Mouse (Mus musculus): ENCODE results near the gene Eml6. TPM values are rescaled to one million over a fixed set of nuclear protein-coding genes. Genes with fewer than 3 reads are reported as not detected.
A peak's percentile ranks its signal among the peaks of the same experiment; 100 is the strongest.
"Not testable (repeated sequence)": the region's sequence is repeated elsewhere in the genome, so short reads cannot be mapped to it uniquely, and the experiment has no call there.

Eml6 gene
- polyA plus RNA-seq, 1 experiment from 2014 or later: 2.0 TPM

DNA sequence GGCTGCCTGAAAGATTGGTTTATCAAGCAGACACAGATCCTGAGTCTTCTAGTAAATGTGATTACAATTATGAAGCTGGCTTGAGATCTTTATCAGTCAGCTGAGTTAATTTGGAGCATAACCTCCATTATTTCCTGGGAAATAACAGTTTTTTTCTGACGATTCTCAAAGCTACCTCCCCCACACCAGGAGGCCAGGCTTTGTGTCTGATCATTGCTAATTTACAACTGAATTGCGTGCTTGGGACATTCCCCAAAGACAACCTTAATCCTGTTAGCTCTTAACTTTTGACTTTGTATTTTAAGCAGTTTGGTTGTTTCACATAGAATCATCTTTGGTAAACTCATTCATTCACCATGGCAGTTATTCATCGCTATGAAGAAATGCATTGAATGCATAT, 148.6 kb downstream of the Eml6 start:
- 74% methylated on average over 3 of the region's 3 CpGs for WGBS
- Histone ChIP-seq H3K27me3 (ENCODE audit: control insufficient read depth, insufficient read depth, low read length) (no peaks in the 10 kb centered on the region), H3K4me2 (replicated peaks; ENCODE audit: low read depth, low read length) (no peak overlapping the region), H3K27ac (ENCODE audit: low read length) (no peak overlapping the region), H3K4me1 (ENCODE audit: control insufficient read depth, insufficient read depth, low read length) (no peaks in the 10 kb centered on the region), H3K9me3 (ENCODE audit: control insufficient read depth, low read depth, low read length) (no peaks in the 10 kb centered on the region), H3K9ac (replicated peaks; ENCODE audit: low read depth, low read length) (no peak overlapping the region), H3K4me3 (ENCODE audit: low read depth, low read length) (no peak overlapping the region), H3K36me3 (ENCODE audit: control insufficient read depth, insufficient read depth, low read length) (no peaks in the 10 kb centered on the region)
- ATAC-seq (ENCODE audit: insufficient number of reproducible peaks, insufficient read depth, low FRiP score, low read depth): no peak

DNA sequence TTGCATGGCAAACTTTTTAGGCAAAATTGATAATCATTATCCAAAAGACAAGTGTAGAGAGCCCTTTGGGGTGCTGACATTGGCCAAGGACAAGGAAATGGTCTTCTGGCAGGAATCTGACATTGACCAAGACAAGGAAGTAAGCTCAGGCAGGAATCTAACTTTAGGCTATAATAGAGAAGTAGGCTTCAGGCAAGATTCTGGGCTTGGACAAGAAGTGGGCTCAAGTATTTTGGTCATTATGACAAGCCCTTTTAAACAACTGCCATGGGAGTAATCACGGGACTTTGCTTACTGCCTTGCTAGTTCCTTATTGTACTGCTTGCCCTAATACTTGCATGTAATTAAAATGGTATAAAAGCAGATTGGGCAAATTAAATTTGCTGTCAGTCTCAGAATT, 151.1 kb downstream of the Eml6 start:
- H3K4me2 ChIP-seq (replicated peaks; ENCODE audit: low read depth, low read length); H3K9ac ChIP-seq (replicated peaks; ENCODE audit: low read depth, low read length); ATAC-seq (ENCODE audit: insufficient number of reproducible peaks, insufficient read depth, low FRiP score, low read depth); H3K4me3 ChIP-seq (ENCODE audit: low read depth, low read length); H3K36me3 ChIP-seq (ENCODE audit: control insufficient read depth, insufficient read depth, low read length); H3K9me3 ChIP-seq (ENCODE audit: control insufficient read depth, low read depth, low read length); H3K4me1 ChIP-seq (ENCODE audit: control insufficient read depth, insufficient read depth, low read length); H3K27me3 ChIP-seq (ENCODE audit: control insufficient read depth, insufficient read depth, low read length); H3K27ac ChIP-seq (ENCODE audit: low read length): not testable (repeated sequence)
- 88% methylated on average over 1 of the region's 1 CpGs for WGBS

DNA sequence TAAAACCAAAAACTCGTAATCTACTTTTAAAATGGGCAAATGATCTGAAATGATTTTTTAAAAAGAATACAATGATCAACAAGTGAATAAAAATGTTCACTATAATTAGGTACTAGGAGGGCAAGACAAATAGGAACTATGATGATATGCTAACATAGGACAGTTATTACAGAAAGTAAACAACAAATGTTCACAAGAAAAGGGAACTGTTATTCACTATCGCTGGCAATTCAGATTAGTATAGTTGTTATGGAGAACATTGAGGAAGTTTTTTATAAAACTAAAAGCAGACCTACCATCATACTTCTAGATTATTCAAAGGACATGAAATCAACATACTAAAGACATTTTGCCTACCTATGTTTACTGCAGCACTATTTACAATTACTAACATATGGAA, 155.7 kb downstream of the Eml6 start:
- 88% methylated on average over 2 of the region's 2 CpGs for WGBS
- ATAC-seq (ENCODE audit: insufficient number of reproducible peaks, insufficient read depth, low FRiP score, low read depth): no peak
- Histone ChIP-seq H3K27me3 (ENCODE audit: control insufficient read depth, insufficient read depth, low read length) (no peaks in the 10 kb centered on the region), H3K4me3 (ENCODE audit: low read depth, low read length) (no peak overlapping the region), H3K9ac (replicated peaks; ENCODE audit: low read depth, low read length) (no peak overlapping the region), H3K9me3 (ENCODE audit: control insufficient read depth, low read depth, low read length) (no peaks in the 10 kb centered on the region), H3K27ac (ENCODE audit: low read length) (no peak overlapping the region), H3K36me3 (ENCODE audit: control insufficient read depth, insufficient read depth, low read length) (no peaks in the 10 kb centered on the region), H3K4me2 (replicated peaks; ENCODE audit: low read depth, low read length) (no peak overlapping the region), H3K4me1 (ENCODE audit: control insufficient read depth, insufficient read depth, low read length) (no peaks in the 10 kb centered on the region)

DNA sequence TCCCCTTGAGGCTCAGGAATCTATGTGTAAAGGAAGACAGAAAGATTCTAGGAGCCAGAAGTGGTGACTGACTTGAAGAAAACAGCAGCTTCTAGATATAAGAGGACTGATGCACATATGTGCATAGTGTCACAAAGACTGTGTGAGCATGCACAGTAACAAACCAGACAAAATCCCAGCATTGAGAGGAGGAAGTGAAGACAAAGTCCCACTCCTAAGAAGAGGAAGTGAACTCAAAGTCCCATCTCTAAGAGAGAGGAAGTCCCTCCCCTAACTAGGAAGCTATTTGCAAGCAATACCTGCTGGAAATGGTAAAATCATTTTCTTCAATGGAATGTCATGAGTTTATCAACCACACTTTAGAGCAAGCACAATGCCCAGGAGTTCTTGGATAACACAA, 161.6 kb downstream of the Eml6 start:
- Histone ChIP-seq H3K9me3 (ENCODE audit: control insufficient read depth, low read depth, low read length) (no peaks in the 10 kb centered on the region), H3K36me3 (ENCODE audit: control insufficient read depth, insufficient read depth, low read length) (no peaks in the 10 kb centered on the region), H3K4me1 (ENCODE audit: control insufficient read depth, insufficient read depth, low read length) (no peaks in the 10 kb centered on the region), H3K9ac (replicated peaks; ENCODE audit: low read depth, low read length) (no peak overlapping the region), H3K27me3 (ENCODE audit: control insufficient read depth, insufficient read depth, low read length) (no peaks in the 10 kb centered on the region), H3K4me3 (ENCODE audit: low read depth, low read length) (no peak overlapping the region), H3K4me2 (replicated peaks; ENCODE audit: low read depth, low read length) (no peak overlapping the region), H3K27ac (ENCODE audit: low read length) (no peak overlapping the region)
- no peak for ATAC-seq (ENCODE audit: insufficient number of reproducible peaks, insufficient read depth, low FRiP score, low read depth)

DNA sequence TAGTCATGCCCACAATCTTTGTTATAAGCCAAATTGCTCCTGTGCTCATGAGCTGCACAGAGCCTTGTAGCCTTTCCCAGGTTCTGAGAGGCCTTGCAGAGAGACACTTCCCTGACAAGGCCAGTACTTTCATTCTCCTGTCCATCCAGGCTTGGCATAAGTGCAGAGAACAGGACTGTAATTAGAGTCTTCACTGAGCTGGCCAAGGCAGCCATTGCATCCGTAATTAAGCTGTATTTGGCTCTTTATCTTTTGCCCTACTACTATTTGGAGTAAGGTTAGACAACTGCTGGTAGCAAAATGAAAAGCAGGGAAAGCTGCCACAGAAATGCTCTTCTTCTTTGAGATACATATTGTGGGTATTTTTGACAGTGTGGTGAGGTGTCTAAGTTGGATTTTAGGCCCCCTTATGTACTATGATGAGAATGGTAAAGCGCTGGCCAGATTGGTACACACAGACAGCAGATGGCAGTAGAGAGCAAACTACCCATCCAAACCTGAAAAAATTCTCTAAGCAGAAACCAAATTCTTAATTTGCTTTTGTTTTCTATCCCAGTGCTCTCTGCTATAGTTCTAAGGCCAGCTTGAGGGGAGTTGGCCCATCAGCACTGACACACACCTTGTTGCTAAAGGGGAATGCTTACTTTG, 164.0 kb downstream of the Eml6 start:
- Histone ChIP-seq H3K27me3 (ENCODE audit: control insufficient read depth, insufficient read depth, low read length) (no peaks in the 10 kb centered on the region), H3K4me1 (ENCODE audit: control insufficient read depth, insufficient read depth, low read length) (no peaks in the 10 kb centered on the region), H3K27ac (ENCODE audit: low read length) (no peak overlapping the region), H3K4me3 (ENCODE audit: low read depth, low read length) (no peak overlapping the region), H3K4me2 (replicated peaks; ENCODE audit: low read depth, low read length) (no peak overlapping the region), H3K9me3 (ENCODE audit: control insufficient read depth, low read depth, low read length) (no peaks in the 10 kb centered on the region), H3K9ac (replicated peaks; ENCODE audit: low read depth, low read length) (no peak overlapping the region), H3K36me3 (ENCODE audit: control insufficient read depth, insufficient read depth, low read length) (no peaks in the 10 kb centered on the region)
- 48% methylated on average over 2 of the region's 2 CpGs for WGBS
- ATAC-seq (ENCODE audit: insufficient number of reproducible peaks, insufficient read depth, low FRiP score, low read depth): no peak

DNA sequence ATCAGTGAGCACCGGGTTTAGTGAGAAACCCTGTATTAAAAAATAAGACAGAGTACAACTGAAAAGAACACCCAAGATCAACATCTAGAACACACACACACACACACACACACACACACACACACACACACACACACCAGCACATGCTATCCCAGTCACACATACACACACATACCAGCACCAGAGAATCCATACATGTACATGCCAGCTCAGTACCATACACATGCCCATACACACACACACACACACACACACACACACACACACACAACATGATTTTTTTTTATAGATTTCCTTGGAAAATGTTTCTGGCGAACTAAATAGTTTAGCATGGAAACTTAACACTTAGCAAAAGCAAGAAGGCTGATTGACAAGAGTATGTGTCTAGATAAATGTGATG, 164.8 kb downstream of the Eml6 start:
- WGBS: 85% methylated on average over 2 of the region's 2 CpGs
- Histone ChIP-seq H3K9me3 (ENCODE audit: control insufficient read depth, low read depth, low read length) (no peaks in the 10 kb centered on the region), H3K4me1 (ENCODE audit: control insufficient read depth, insufficient read depth, low read length) (no peaks in the 10 kb centered on the region), H3K4me2 (replicated peaks; ENCODE audit: low read depth, low read length) (no peak overlapping the region), H3K4me3 (ENCODE audit: low read depth, low read length) (no peak overlapping the region), H3K27ac (ENCODE audit: low read length) (no peak overlapping the region), H3K27me3 (ENCODE audit: control insufficient read depth, insufficient read depth, low read length) (no peaks in the 10 kb centered on the region), H3K36me3 (ENCODE audit: control insufficient read depth, insufficient read depth, low read length) (no peaks in the 10 kb centered on the region), H3K9ac (replicated peaks; ENCODE audit: low read depth, low read length) (no peak overlapping the region)
- no peak for ATAC-seq (ENCODE audit: insufficient number of reproducible peaks, insufficient read depth, low FRiP score, low read depth)

DNA sequence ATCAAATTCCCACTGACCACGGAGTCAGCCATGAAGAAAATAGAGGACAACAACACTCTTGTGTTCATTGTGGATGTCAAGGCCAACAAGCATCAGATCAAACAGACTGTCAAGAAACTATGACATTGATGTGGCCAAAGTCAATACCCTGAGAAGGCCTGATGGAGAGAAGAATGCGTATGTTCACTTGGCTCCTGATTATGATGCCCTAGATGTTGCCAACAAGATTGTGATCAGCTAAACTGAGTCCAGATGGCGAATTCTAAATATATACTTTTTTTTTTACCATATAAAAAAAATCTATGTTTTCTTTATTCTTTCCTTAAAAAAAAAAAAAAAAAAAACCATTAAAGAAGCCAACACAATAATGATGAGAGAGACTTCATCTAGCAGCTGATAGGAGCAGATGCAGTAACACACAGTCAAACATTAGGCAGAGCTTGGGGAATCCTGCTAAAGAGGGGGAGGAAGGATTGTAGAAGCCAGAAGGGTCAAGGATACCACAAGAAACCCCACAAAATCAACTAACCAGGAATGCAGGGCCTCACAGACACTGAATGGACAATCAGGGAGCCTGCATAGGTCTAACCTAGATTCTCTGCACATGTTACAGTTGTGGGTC, 185.1 kb downstream of the Eml6 start:
- Histone ChIP-seq H3K4me2 (replicated peaks; ENCODE audit: low read depth, low read length) (no peak overlapping the region), H3K4me3 (ENCODE audit: low read depth, low read length) (no peak overlapping the region), H3K27ac (ENCODE audit: low read length) (no peak overlapping the region), H3K9ac (replicated peaks; ENCODE audit: low read depth, low read length) (no peak overlapping the region), H3K27me3 (ENCODE audit: control insufficient read depth, insufficient read depth, low read length) (no peaks in the 10 kb centered on the region), H3K9me3 (ENCODE audit: control insufficient read depth, low read depth, low read length) (no peaks in the 10 kb centered on the region), H3K4me1 (ENCODE audit: control insufficient read depth, insufficient read depth, low read length) (no peaks in the 10 kb centered on the region), H3K36me3 (ENCODE audit: control insufficient read depth, insufficient read depth, low read length) (no peaks in the 10 kb centered on the region)
- ATAC-seq (ENCODE audit: insufficient number of reproducible peaks, insufficient read depth, low FRiP score, low read depth): no peak
- 88% methylated on average over 3 of the region's 3 CpGs for WGBS

DNA sequence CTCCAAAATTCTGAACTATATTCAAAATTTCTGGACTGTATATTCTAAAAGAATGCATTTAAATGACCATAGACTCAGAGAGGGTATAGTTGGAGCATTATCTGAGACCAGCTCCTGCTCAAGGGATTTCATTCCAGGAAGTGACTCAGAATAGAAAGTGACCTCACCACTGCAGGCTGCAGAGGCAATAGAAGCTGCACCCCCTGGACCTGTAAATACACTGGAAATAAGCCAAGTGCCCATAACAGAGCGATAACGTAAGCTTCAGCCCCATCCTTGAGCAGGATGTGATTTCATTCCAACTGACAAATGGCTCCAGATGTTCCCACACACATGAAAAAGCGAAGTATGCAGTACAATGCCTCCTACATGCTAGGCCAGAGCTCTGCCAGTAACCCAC, 186.1 kb downstream of the Eml6 start:
- Histone ChIP-seq H3K27ac (ENCODE audit: low read length) (no peak overlapping the region; the same call in 1 of the 2 replicates), H3K4me2 (replicated peaks; ENCODE audit: low read depth, low read length) (no peak overlapping the region), H3K9me3 (ENCODE audit: control insufficient read depth, low read depth, low read length) (no peaks in the 10 kb centered on the region), H3K4me3 (ENCODE audit: low read depth, low read length) (no peak overlapping the region), H3K4me1 (ENCODE audit: control insufficient read depth, insufficient read depth, low read length) (no peaks in the 10 kb centered on the region), H3K27me3 (ENCODE audit: control insufficient read depth, insufficient read depth, low read length) (no peaks in the 10 kb centered on the region), H3K9ac (replicated peaks; ENCODE audit: low read depth, low read length) (no peak overlapping the region), H3K36me3 (ENCODE audit: control insufficient read depth, insufficient read depth, low read length) (no peaks in the 10 kb centered on the region)
- 31% methylated on average over 3 of the region's 3 CpGs for WGBS
- ATAC-seq (ENCODE audit: insufficient number of reproducible peaks, insufficient read depth, low FRiP score, low read depth): peak; percentile 63; the same call in 1 of the 2 replicates

DNA sequence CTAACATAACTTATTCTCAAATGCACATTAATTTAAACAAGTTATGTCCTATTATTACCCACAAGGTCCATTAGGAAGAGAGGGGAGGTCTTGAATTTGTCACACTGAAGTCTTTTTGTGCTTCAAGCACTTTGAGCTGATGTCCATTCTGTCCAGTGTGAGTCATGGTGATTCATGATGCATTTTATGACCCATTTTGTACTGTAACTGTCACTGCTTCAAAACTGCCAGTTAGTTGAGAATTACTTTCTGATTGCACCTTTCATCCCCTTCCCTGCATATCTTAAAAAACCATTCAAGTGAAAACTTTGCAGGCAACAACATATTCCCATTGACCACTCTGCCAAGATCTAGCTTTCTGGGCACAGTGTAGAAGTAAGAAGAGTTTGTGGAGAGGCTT, 188.8 kb downstream of the Eml6 start:
- no peaks in the 10 kb centered on the region for H3K9me3 ChIP-seq (ENCODE audit: control insufficient read depth, low read depth, low read length)
- H3K4me1 ChIP-seq (ENCODE audit: control insufficient read depth, insufficient read depth, low read length): no peaks in the 10 kb centered on the region
- ATAC-seq (ENCODE audit: insufficient number of reproducible peaks, insufficient read depth, low FRiP score, low read depth): no peak
- no peak overlapping the region for H3K4me3 ChIP-seq (ENCODE audit: low read depth, low read length)
- no peaks in the 10 kb centered on the region for H3K27me3 ChIP-seq (ENCODE audit: control insufficient read depth, insufficient read depth, low read length)
- H3K9ac ChIP-seq (replicated peaks; ENCODE audit: low read depth, low read length): no peak overlapping the region
- H3K36me3 ChIP-seq (ENCODE audit: control insufficient read depth, insufficient read depth, low read length): no peaks in the 10 kb centered on the region
- H3K4me2 ChIP-seq (replicated peaks; ENCODE audit: low read depth, low read length): no peak overlapping the region
- H3K27ac ChIP-seq (ENCODE audit: low read length): no peak overlapping the region
